Mouse (Mus musculus) CH12.LX (cell line): Measurements from ENCODE around the gene Tm9sf3. TPM values are rescaled to one million over a fixed set of nuclear protein-coding genes. Genes with fewer than 3 reads are reported as not detected.
A peak's percentile ranks its signal among the peaks of the same experiment; 100 is the strongest.

Experiments
- DNase-seq: peaks from one replicate; pipeline ENCODE4 v3.0.0-alpha.2; 2013; ENCODE audit errors: extremely low read depth
- H3K27ac ChIP-seq: 2 replicates; pipeline ENCODE4 v1.5.1; 2012; ENCODE audit warnings: low read depth, mild to moderate bottlenecking, control low read depth, moderate library complexity; ENCODE audit not compliant: insufficient read depth
- H3K27me3 ChIP-seq: replicated peaks from 2 replicates; pipeline ENCODE3; 2012; ENCODE audit warnings: inconsistent platforms
- H3K36me3 ChIP-seq, 2 experiments: replicated peaks in 1 of 2; 2 replicates each; pipeline versions ENCODE3 to v1.6.1; 2012; ENCODE audit warnings: inconsistent platforms in 1 of 2, low read length in 1 of 2, mild to moderate bottlenecking in 1 of 2, mixed read lengths in 1 of 2, moderate library complexity in 1 of 2; ENCODE audit not compliant: control insufficient read depth in 1 of 2, insufficient read depth in 1 of 2
- H3K4me1 ChIP-seq, 2 experiments: 2 replicates each; pipeline ENCODE4 v1.6.1; 2012; ENCODE audit warnings: inconsistent platforms in 1 of 2, moderate library complexity in 1 of 2; ENCODE audit not compliant: insufficient read depth in 2 of 2, control insufficient read depth in 1 of 2
- H3K4me2 ChIP-seq: 2 replicates; pipeline ENCODE4 v1.6.1; 2012; ENCODE audit warnings: low read depth, mild to moderate bottlenecking, control low read depth; ENCODE audit not compliant: poor library complexity, insufficient read depth, severe bottlenecking
- H3K4me3 ChIP-seq, 3 experiments: fragments of 150-350 bp in 1 of 3; sonication (generic) in 1 of 3; replicated peaks in 1 of 3; 2 replicates each; pipeline versions ENCODE3 to v1.5.1; 2011 to 2012; ENCODE audit warnings: low read depth in 2 of 3, low read length in 2 of 3, mild to moderate bottlenecking in 2 of 3, moderate library complexity in 2 of 3, control low read depth in 1 of 3, improper control_type of control experiment in 1 of 3, inconsistent platforms in 1 of 3, mixed read lengths in 1 of 3; ENCODE audit not compliant: poor library complexity in 1 of 3
- H3K79me2 ChIP-seq: replicated peaks from 2 replicates; pipeline ENCODE4 v1.6.1; 2012; ENCODE audit warnings: mild to moderate bottlenecking, moderate library complexity; ENCODE audit not compliant: control insufficient read depth, poor library complexity, insufficient read depth, severe bottlenecking; ENCODE audit errors: extremely low read depth
- H3K9ac ChIP-seq: 2 replicates; pipeline ENCODE4 v1.6.1; 2012; ENCODE audit warnings: low read depth, mild to moderate bottlenecking, control low read depth, moderate library complexity; ENCODE audit not compliant: insufficient read depth
- H3K9me3 ChIP-seq: replicated peaks from 2 replicates; pipeline ENCODE3; 2012; ENCODE audit warnings: low read length, inconsistent platforms, mixed read lengths
- CHD1 ChIP-seq: IDR thresholded peaks from 2 replicates; pipeline ENCODE4 v1.6.1; 2012; ENCODE audit warnings: low read depth, low read length, improper control_type of control experiment, inconsistent platforms
- CTCF ChIP-seq, 2 experiments: IDR thresholded peaks in 1 of 2; conservative IDR thresholded peaks in 1 of 2; 2 replicates each; pipeline ENCODE4 v1.5.1; 2011 to 2012; ENCODE audit warnings: low read depth in 2 of 2, low read length in 2 of 2, improper control_type of control experiment in 1 of 2, inconsistent platforms in 1 of 2, mild to moderate bottlenecking in 1 of 2, moderate library complexity in 1 of 2
- E2F4 ChIP-seq: IDR thresholded peaks from 2 replicates; pipeline ENCODE4 v1.6.1; 2011; ENCODE audit warnings: low read depth, low read length, improper control_type of control experiment; ENCODE audit not compliant: insufficient replicate concordance
- GABPA ChIP-seq: IDR thresholded peaks from 2 replicates; pipeline ENCODE4 v1.6.1; 2012; ENCODE audit warnings: low read depth, low read length, improper control_type of control experiment, inconsistent platforms; ENCODE audit not compliant: insufficient replicate concordance
- JUN ChIP-seq: IDR thresholded peaks from 2 replicates; pipeline ENCODE4 v1.6.1; 2011; ENCODE audit warnings: low read depth, mild to moderate bottlenecking, low read length, improper control_type of control experiment, moderate library complexity; ENCODE audit not compliant: insufficient read depth
- MAFK ChIP-seq: IDR thresholded peaks from 2 replicates; pipeline ENCODE4 v1.6.1; 2011; ENCODE audit warnings: low read length, improper control_type of control experiment; ENCODE audit not compliant: insufficient replicate concordance
- MAX ChIP-seq: IDR thresholded peaks from 2 replicates; pipeline ENCODE4 v1.6.1; 2011; ENCODE audit warnings: low read length, improper control_type of control experiment
- MAZ ChIP-seq: IDR thresholded peaks from 2 replicates; pipeline ENCODE4 v1.6.1; 2012; ENCODE audit warnings: low read depth, mild to moderate bottlenecking, inconsistent platforms, low read length, improper control_type of control experiment, moderate library complexity
- MEF2A ChIP-seq: IDR thresholded peaks from 2 replicates; pipeline ENCODE4 v1.6.1; 2014; ENCODE audit warnings: low read depth, mild to moderate bottlenecking, inconsistent platforms, low read length, improper control_type of control experiment, borderline replicate concordance
- MYC ChIP-seq: IDR thresholded peaks from 2 replicates; pipeline ENCODE4 v1.6.1; 2011; ENCODE audit warnings: low read depth, mild to moderate bottlenecking, improper control_type of control experiment, low read length
- NRF1 ChIP-seq: IDR thresholded peaks from 2 replicates; pipeline ENCODE4 v1.6.1; 2014; ENCODE audit warnings: low read depth, mild to moderate bottlenecking, inconsistent platforms, low read length, improper control_type of control experiment, moderate library complexity
- POLR2A ChIP-seq: IDR thresholded peaks from 2 replicates; pipeline ENCODE4 v1.6.1; 2011; ENCODE audit warnings: low read depth, mild to moderate bottlenecking, improper control_type of control experiment, low read length
- POLR2AphosphoS2 ChIP-seq: IDR thresholded peaks from 2 replicates; pipeline ENCODE4 v1.6.1; 2011; ENCODE audit warnings: low read depth, low read length, improper control_type of control experiment
- SIN3A ChIP-seq: IDR thresholded peaks from 2 replicates; pipeline ENCODE4 v1.6.1; 2012; ENCODE audit warnings: low read length, improper control_type of control experiment, inconsistent platforms
- TBP ChIP-seq: conservative IDR thresholded peaks from 2 replicates; pipeline ENCODE4 v1.6.1; 2011; ENCODE audit warnings: low read depth, low read length, improper control_type of control experiment
- UBTF ChIP-seq: IDR thresholded peaks from 2 replicates; pipeline ENCODE4 v1.6.1; 2012; ENCODE audit warnings: low read depth, mild to moderate bottlenecking, inconsistent platforms, low read length, improper control_type of control experiment, moderate library complexity
- USF2 ChIP-seq: conservative IDR thresholded peaks from 2 replicates; pipeline ENCODE4 v1.6.1; 2011; ENCODE audit warnings: low read depth, low read length, improper control_type of control experiment
- ZC3H11A ChIP-seq: IDR thresholded peaks from 2 replicates; pipeline ENCODE4 v1.6.1; 2012; ENCODE audit warnings: low read depth, mild to moderate bottlenecking, inconsistent platforms, low read length, improper control_type of control experiment
- ZMIZ1 ChIP-seq: IDR thresholded peaks from 2 replicates; pipeline ENCODE4 v1.6.1; 2012; ENCODE audit warnings: low read depth, mild to moderate bottlenecking, inconsistent platforms, low read length, improper control_type of control experiment
- dilution Hi-C: fragments of 300-500 bp; cut with MboI; formaldehyde crosslinking; loops from 2 replicates; pipeline ENCODE4 v1.14.3; 2020; ENCODE audit warnings: low sequenced_read_pairs; ENCODE audit not compliant: extremely low pct_unique_long_range_greater_than_20kb, extremely low pct_ligation_motif_present
- in situ Hi-C: fragments of 300-500 bp; cut with MboI; formaldehyde crosslinking; loops from 3 replicates; pipeline ENCODE4 v1.14.3; 2019; ENCODE audit warnings: low sequenced_read_pairs, low pct_ligation_motif_present, low pct_unique_long_range_greater_than_20kb, mixed read lengths
- polyA plus RNA-seq: library from polyadenylated mRNA; unstranded; fragments of >175 nt; gene quantifications from 2 replicates; pipeline ENCODE4 v1.2.1, GENCODE M21; 2012; ENCODE audit warnings: low read depth; ENCODE audit not compliant: insufficient read length
- total RNA-seq, 2 experiments: library from RNA; depleted of rRNA; stranded (reverse); fragments of 300-350 nt in 1 of 2; fragments of >200 nt in 1 of 2; gene quantifications; 2 replicates each; pipeline ENCODE4 v1.2.3; 2012 to 2014

Tm9sf3 gene
- total and polyA plus RNA-seq, 3 experiments: 137 to 294 (median 182) TPM

DNA sequence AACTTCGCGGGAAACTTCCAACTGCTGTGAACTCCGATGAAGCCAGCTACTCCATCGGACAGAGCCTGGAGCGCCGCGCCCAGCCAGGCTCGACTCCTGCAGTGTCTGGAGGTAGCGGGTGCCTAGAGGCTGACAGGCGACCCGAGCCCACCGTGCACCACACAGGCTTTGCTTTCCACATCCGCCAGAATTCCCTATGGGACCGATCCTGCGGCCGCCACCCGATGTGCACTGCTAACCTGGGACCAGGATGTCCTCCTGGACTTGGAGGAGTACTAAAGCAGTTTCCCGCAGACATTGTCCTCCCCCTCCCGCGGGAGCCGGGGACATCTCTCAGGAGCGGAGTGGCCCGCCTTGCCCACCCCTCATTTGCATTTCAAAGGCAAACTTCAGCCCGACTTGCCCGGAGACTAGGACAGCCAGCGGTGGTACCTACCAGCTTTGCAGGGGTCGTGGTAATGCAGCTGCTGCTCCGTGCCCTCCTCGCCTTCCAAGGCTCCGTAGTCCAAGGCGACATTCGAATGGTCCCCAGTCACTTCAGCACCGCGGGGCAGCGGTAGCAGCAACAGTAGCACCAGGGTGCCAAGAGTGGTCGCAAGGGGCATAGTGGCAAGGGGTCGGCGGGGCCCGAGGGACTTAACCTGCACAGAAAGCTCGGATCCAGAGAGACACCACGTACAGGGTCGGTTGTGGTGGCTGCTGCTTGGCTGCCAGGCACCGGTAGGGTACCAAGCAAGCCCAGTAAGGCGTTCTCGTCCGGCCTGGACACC lies 57.6 kb downstream of the Tm9sf3 start:
- TF ChIP-seq SIN3A (no peak), NRF1 (no peak), ZC3H11A (no peak), GABPA (no peak), CHD1 (no peak), ZMIZ1 (no peak), JUN (no peak), USF2 (no peak), MAZ (no peak), POLR2AphosphoS2 (no peak), E2F4 (no peak), UBTF (no peak), CTCF (conservative IDR thresholded peaks at IDR 0.05 in 1 of 2, IDR thresholded peaks at IDR 0.05 in 1 of 2; ENCODE audit: low read depth in 2 of 2, low read length in 2 of 2) (no peak), MEF2A (no peak), MAFK (no peak), MAX (no peak), POLR2A (no peak), TBP (no peak), MYC (no peak)
- H3K9me3 ChIP-seq: no peaks in the 10 kb centered on the region
- H3K9ac ChIP-seq: no peak overlapping the region
- peaks cover 7 to 13% of the 10 kb centered on the region in 2 experiments; a peak in 2 of 4 replicates for H3K4me1 ChIP-seq
- dilution Hi-C loops: no loop called here
- peak overlapping the region in 1 of 3 experiments; percentile 35 for H3K4me3 ChIP-seq
- no peak overlapping the region for H3K27ac ChIP-seq
- peaks cover 8% of the 10 kb centered on the region for H3K27me3 ChIP-seq
- peaks cover 4 to 21% of the 10 kb centered on the region in 2 experiments for H3K36me3 ChIP-seq
- in situ Hi-C loops: no loop called here
- H3K4me2 ChIP-seq: peak overlapping the region; percentile 53
- DNase-seq: no peak
- no peaks in the 10 kb centered on the region for H3K79me2 ChIP-seq
